In the genomic region with DNA sequence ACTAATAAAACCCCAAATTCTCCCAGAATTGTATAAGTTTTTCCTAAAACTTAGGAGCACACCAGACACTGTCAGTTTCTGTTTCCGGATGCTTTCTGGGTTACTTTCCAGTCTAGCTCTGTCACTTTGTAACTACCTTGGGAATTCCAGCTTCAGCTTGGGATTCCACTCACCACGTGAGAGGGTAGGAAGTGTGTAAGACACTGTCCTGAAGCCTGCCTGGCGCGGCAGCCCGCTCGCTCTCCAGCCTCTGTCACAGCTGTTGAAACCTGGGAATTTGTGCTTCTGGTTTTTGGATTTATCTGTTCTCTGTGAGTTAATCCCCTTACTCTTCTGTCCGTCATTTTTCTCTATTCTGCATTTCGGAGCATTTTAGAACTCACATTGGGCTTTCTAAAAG, we compare ENCODE assay signal across 27 mouse cellular contexts. TPM values are rescaled to one million over a fixed set of nuclear protein-coding genes. Genes with fewer than 3 reads are reported as not detected.
A peak's percentile ranks its signal among the peaks of the same experiment; 100 is the strongest.
DNase-seq lines count a peak whose midpoint lies in the region; ATAC-seq lines count a peak whose summit lies in the region.
"Had no signal": no experiment of that assay in that cellular context is flagged by ENCODE, and none has a peak within 500 bp of the region (broad histone marks: within the 10 kb centered on the region; RNA-seq: fewer than 3 reads in every experiment).

No protein-coding gene starts in this region.

- no peak overlapping the region for H3K4me2 ChIP-seq in embryonic facial prominence, embryonic 14.5 days (ENCODE audit: low read depth, low read length)
- H3K4me2 ChIP-seq in heart, embryonic 14.5 days (ENCODE audit: low read length), result peak overlapping the region; percentile 35
- no peak overlapping the region for H3K4me2 ChIP-seq in liver, embryonic 11.5 days
- H3K4me2 ChIP-seq: forebrain, embryonic 12.5 days; limb, embryonic 12.5 days; liver, embryonic 12.5 days; neural tube, embryonic 15.5 days had no signal

- H3K4me1 ChIP-seq in embryonic facial prominence, embryonic 14.5 days (ENCODE audit: control insufficient read depth, insufficient read depth, low read length), result peaks cover 14% of the 10 kb centered on the region
- peaks cover 28% of the 10 kb centered on the region for H3K4me1 ChIP-seq in embryonic facial prominence, embryonic 10.5 days
- peaks cover 15 to 32% of the 10 kb centered on the region in 2 experiments for H3K4me1 ChIP-seq in heart, embryonic 14.5 days (ENCODE audit: control insufficient read depth in 2 of 2, insufficient read depth in 2 of 2, low read length in 2 of 2)
- H3K4me1 ChIP-seq in liver, embryonic 11.5 days (replicated peaks; ENCODE audit: control insufficient read depth, insufficient read depth, low read length), result peaks cover 12% of the 10 kb centered on the region

- H3K9ac ChIP-seq in embryonic facial prominence, embryonic 14.5 days (ENCODE audit: low read depth, low read length), result no peak overlapping the region
- no peak overlapping the region for H3K9ac ChIP-seq in heart, embryonic 14.5 days (ENCODE audit: low read length)
- H3K9ac ChIP-seq in liver, embryonic 11.5 days (ENCODE audit: low read depth, low read length), result no peak overlapping the region
- H3K9ac ChIP-seq: forebrain, embryonic 12.5 days; limb, embryonic 12.5 days; liver, embryonic 12.5 days; neural tube, embryonic 15.5 days had no signal

- H3K27ac ChIP-seq in embryonic facial prominence, embryonic 14.5 days (replicated peaks; ENCODE audit: low read depth, low read length), result no peak overlapping the region
- no peak overlapping the region for H3K27ac ChIP-seq in embryonic facial prominence, embryonic 10.5 days (replicated peaks)
- no peak overlapping the region for H3K27ac ChIP-seq in heart, embryonic 14.5 days (replicated peaks in 1 of 2; ENCODE audit: control insufficient read depth in 1 of 2, insufficient read depth in 1 of 2, low read depth in 2 of 2, low read length in 2 of 2)
- no peak overlapping the region for H3K27ac ChIP-seq in liver, embryonic 11.5 days (ENCODE audit: low read depth, low read length)
- H3K27ac ChIP-seq: forebrain, embryonic 12.5 days; hindbrain, postnatal 0 days; kidney, postnatal 0 days; limb, embryonic 12.5 days; liver, embryonic 12.5 days; midbrain, embryonic 10.5 days; neural tube, embryonic 15.5 days had no signal

- ATAC-seq in embryonic facial prominence, embryonic 14.5 days (ENCODE audit: low read depth), result no peak
- no peak for ATAC-seq in heart, embryonic 14.5 days (ENCODE audit: insufficient number of reproducible peaks, insufficient read depth, low FRiP score, low read depth)
- ATAC-seq in liver, embryonic 11.5 days (replicated peaks; ENCODE audit: low FRiP score), result no peak
- ATAC-seq: hindbrain, postnatal 0 days; intestine, embryonic 16.5 days; liver, embryonic 12.5 days; midbrain, embryonic 16.5 days had no signal

- H3K27me3 ChIP-seq in embryonic facial prominence, embryonic 14.5 days (replicated peaks; ENCODE audit: control insufficient read depth, insufficient read depth, low read length), result no peaks in the 10 kb centered on the region
- no peaks in the 10 kb centered on the region for H3K27me3 ChIP-seq in embryonic facial prominence, embryonic 10.5 days (replicated peaks; ENCODE audit: low read depth, poor library complexity, severe bottlenecking)
- no peaks in the 10 kb centered on the region for H3K27me3 ChIP-seq in heart, embryonic 14.5 days (ENCODE audit: control insufficient read depth, insufficient read depth, low read length)
- no peaks in the 10 kb centered on the region for H3K27me3 ChIP-seq in liver, embryonic 11.5 days (replicated peaks; ENCODE audit: control insufficient read depth, insufficient read depth, low read length)
- H3K27me3 ChIP-seq: forebrain, embryonic 12.5 days; limb, embryonic 12.5 days; liver, embryonic 12.5 days; neural tube, embryonic 15.5 days had no signal

- peak; percentile 19 for DNase-seq in embryonic facial prominence, embryonic 14.5 days (ENCODE audit: low spot score)
- DNase-seq in embryonic facial prominence, embryonic 10.5 days (ENCODE audit: low spot score), result no peak
- DNase-seq in kidney, adult 11 months, result peak; percentile 17
- DNase-seq in kidney, postnatal 4 days, result no peak
- peak; percentile 46 for DNase-seq in heart, postnatal 4 days
- no peak for DNase-seq in liver, embryonic 11.5 days (ENCODE audit: low spot score)
- no peak for DNase-seq in left cerebral cortex, postnatal 36 days (ENCODE audit: low spot score in 2 of 2)
- DNase-seq: adrenal gland, postnatal 25 days; cerebellum, postnatal 10 days; gastrocnemius, postnatal 36 days; layer of hippocampus, postnatal 36 days; lung, adult 18-20 months; lung, postnatal 10 days; right cerebral cortex, adult 18-20 months; right cerebral cortex, postnatal 4 days; thymus, postnatal 36 days had no signal

- H3K36me3 ChIP-seq in embryonic facial prominence, embryonic 14.5 days (ENCODE audit: control insufficient read depth, insufficient read depth, low read length), result peaks cover 38% of the 10 kb centered on the region
- peaks cover 47% of the 10 kb centered on the region for H3K36me3 ChIP-seq in embryonic facial prominence, embryonic 10.5 days (replicated peaks)
- peaks cover 41% of the 10 kb centered on the region for H3K36me3 ChIP-seq in heart, embryonic 14.5 days (ENCODE audit: control insufficient read depth, insufficient read depth, low read length)
- peaks cover 21% of the 10 kb centered on the region for H3K36me3 ChIP-seq in liver, embryonic 11.5 days (ENCODE audit: control insufficient read depth, insufficient read depth, low read length)

- H3K4me3 ChIP-seq in embryonic facial prominence, embryonic 14.5 days (ENCODE audit: low read depth, low read length), result no peak overlapping the region
- H3K4me3 ChIP-seq in embryonic facial prominence, embryonic 10.5 days, result no peak overlapping the region
- no peak overlapping the region for H3K4me3 ChIP-seq in heart, embryonic 14.5 days (ENCODE audit: control insufficient read depth in 1 of 2, insufficient read depth in 1 of 2, low read depth in 1 of 2, low read length in 2 of 2)
- no peak overlapping the region for H3K4me3 ChIP-seq in liver, embryonic 11.5 days (ENCODE audit: low read depth, low read length)
- H3K4me3 ChIP-seq: forebrain, embryonic 12.5 days; limb, embryonic 12.5 days; liver, embryonic 12.5 days; midbrain, embryonic 10.5 days; neural tube, embryonic 15.5 days had no signal

- 84% methylated on average over 8 of the region's 8 CpGs for WGBS in embryonic facial prominence, embryonic 14.5 days
- WGBS in embryonic facial prominence, embryonic 10.5 days, result 88% methylated on average over 8 of the region's 8 CpGs
- WGBS in heart, embryonic 14.5 days, result 24% methylated on average over 8 of the region's 8 CpGs
- 82% methylated on average over 8 of the region's 8 CpGs for WGBS in liver, embryonic 11.5 days

- intact Hi-C loops in left cerebral cortex, postnatal 36 days (cut with DNase I), result no loop called here

- H3K9me3 ChIP-seq in embryonic facial prominence, embryonic 14.5 days (ENCODE audit: control insufficient read depth, low read length), result no peaks in the 10 kb centered on the region
- H3K9me3 ChIP-seq in embryonic facial prominence, embryonic 10.5 days, result no peaks in the 10 kb centered on the region
- no peaks in the 10 kb centered on the region for H3K9me3 ChIP-seq in heart, embryonic 14.5 days (ENCODE audit: control insufficient read depth, low read length)
- no peaks in the 10 kb centered on the region for H3K9me3 ChIP-seq in liver, embryonic 11.5 days (ENCODE audit: control insufficient read depth, low read length)
- H3K9me3 ChIP-seq: forebrain, embryonic 12.5 days; limb, embryonic 12.5 days; liver, embryonic 12.5 days; neural tube, embryonic 15.5 days had no signal

RNA-seq across cellular contexts. Expression of gene Spg20, which starts 4.1 kb away (rescaled TPM):
- 67.3 and 78.3 TPM in 2 replicates for polyA plus RNA-seq in embryonic facial prominence, embryonic 14.5 days (2014; fragmentation: Nextera tagmentation; extraction: Ambion mirVana)
- 72.1 and 75.9 TPM in 2 replicates for polyA plus RNA-seq in embryonic facial prominence, embryonic 10.5 days (2016; fragmentation: Nextera tagmentation; extraction: Ambion mirVana)
- polyA plus RNA-seq in heart, embryonic 14.5 days (2014; fragmentation: Nextera tagmentation; extraction: Ambion mirVana), result 35.1 and 35.8 TPM in 2 replicates
- 10 to 100 TPM; 43.4 to 48.1 TPM for total RNA-seq in heart, postnatal 4 days (2021)
- 27.9 and 30.9 TPM in 2 replicates for polyA plus RNA-seq in liver, embryonic 11.5 days (2014; fragmentation: Nextera tagmentation; extraction: Ambion mirVana)
- total RNA-seq in left cerebral cortex, postnatal 36 days (2021), result 10 to 100 TPM; 26.1 to 34.3 TPM

RNA-seq across cellular contexts. Expression of gene Ccdc169, which starts 21.1 kb away (rescaled TPM):
- polyA plus RNA-seq in embryonic facial prominence, embryonic 14.5 days (2014; fragmentation: Nextera tagmentation; extraction: Ambion mirVana), result 0.09 and 0.22 TPM in 2 replicates
- polyA plus RNA-seq in embryonic facial prominence, embryonic 10.5 days (2016; fragmentation: Nextera tagmentation; extraction: Ambion mirVana), result not detected in 2 replicates
- 0.07 TPM in 1 of 2 replicates, not detected in the other for polyA plus RNA-seq in heart, embryonic 14.5 days (2014; fragmentation: Nextera tagmentation; extraction: Ambion mirVana)
- under 1 TPM in 1 of 2 experiments, not detected in 1; 0.18 TPM for total RNA-seq in heart, postnatal 4 days (2021)
- polyA plus RNA-seq in liver, embryonic 11.5 days (2014; fragmentation: Nextera tagmentation; extraction: Ambion mirVana), result 0.08 TPM in 1 of 2 replicates, not detected in the other
- under 1 TPM; 0.15 to 0.27 TPM for total RNA-seq in left cerebral cortex, postnatal 36 days (2021)
- total RNA-seq: adrenal gland, postnatal 25 days; hindbrain, postnatal 0 days had no signal
- polyA plus RNA-seq: hindbrain, postnatal 0 days; intestine, embryonic 16.5 days; liver, embryonic 12.5 days; neural tube, embryonic 15.5 days; stomach, embryonic 14.5 days had no signal

Comparison
In these comparisons a context has a peak if more than half of its experiments do, and no peak if none do; other contexts are left out.
1. DNase-seq: peak in embryonic facial prominence, embryonic 14.5 days (single experiment), kidney, adult 11 months (single experiment) and heart, postnatal 4 days (single experiment); none in embryonic facial prominence, embryonic 10.5 days (single experiment), kidney, postnatal 4 days (0 of 2), liver, embryonic 11.5 days (single experiment) and left cerebral cortex, postnatal 36 days (0 of 2).